Mouse (Mus musculus): Measurements from ENCODE around the gene Arid1b.

GRCm38 (mm10) chr17:5293653-5294584 is 299.8 kb downstream of the Arid1b start:
- TF ChIP-seq GATA1 (IDR thresholded peaks at IDR 0.05; ENCODE audit: low read length) (no peak), TAL1 (IDR thresholded peaks at IDR 0.05; ENCODE audit: low read length) (no peak)
